Mouse (Mus musculus) thymus, adult 2 months (tissue): Measurements from ENCODE around the gene Arfip1.

Experiments used
- CTCF ChIP-seq: fragments of 200-500 bp; IDR thresholded peaks from 2 replicates; pipeline ENCODE4 v1.5.1; 2012; ENCODE audit warnings: mild to moderate bottlenecking, control low read depth, low read length, moderate library complexity, borderline replicate concordance; ENCODE audit not compliant: control insufficient read depth, poor library complexity, insufficient read depth; ENCODE audit errors: extremely low read depth
- POLR2A ChIP-seq: fragments of 200-500 bp; IDR thresholded peaks from 2 replicates; pipeline ENCODE4 v1.6.1; 2012; ENCODE audit warnings: mild to moderate bottlenecking, low read length, control low read depth, moderate library complexity; ENCODE audit not compliant: control insufficient read depth, poor library complexity, insufficient read depth; ENCODE audit errors: extremely low read depth

- TF ChIP-seq POLR2A (no peak), CTCF (no peak)
These were observed 26.6 kb downstream of the Arfip1 start for GRCm38 (mm10) chr3:84555780-84556179.
